Mouse (Mus musculus) WW6 (cell line): ENCODE data around the gene Dusp23.

ENCODE experiments used
- DNase-seq: peaks from one replicate; pipeline ENCODE4 v3.0.0-alpha.2; 2013; ENCODE audit warnings: low read depth, low spot score

Dusp23 gene

GRCm38 (mm10) chr1:172632451-172633326, at the start of gene Dusp23:
TSS of gene Dusp23 (minus strand) at chr1:172632962.
- peak; percentile 89 for DNase-seq

GRCm38 (mm10) chr1:172680742-172681141, 48.0 kb upstream of the Dusp23 start:
- no peak for DNase-seq

- DNase-seq = no peak
Measured at GRCm38 (mm10) chr1:172670716-172671115, 38.0 kb upstream of the Dusp23 start.

- DNase-seq = no peak
Measured at GRCm38 (mm10) chr1:172667597-172667996, 34.8 kb upstream of the Dusp23 start.

GRCm38 (mm10) chr1:172665457-172665856, 32.7 kb upstream of the Dusp23 start:
- no peak for DNase-seq

- DNase-seq = no peak
Measured at GRCm38 (mm10) chr1:172659688-172660087, 26.9 kb upstream of the Dusp23 start.

- DNase-seq = no peak
Measured at GRCm38 (mm10) chr1:172657266-172657665, 24.5 kb upstream of the Dusp23 start.

- DNase-seq = no peak
Measured at GRCm38 (mm10) chr1:172653900-172654299, 21.1 kb upstream of the Dusp23 start.

GRCm38 (mm10) chr1:172652040-172652662, 19.4 kb upstream of the Dusp23 start:
- no peak for DNase-seq

- DNase-seq = no peak
Measured at GRCm38 (mm10) chr1:172651288-172651987, 18.7 kb upstream of the Dusp23 start.

GRCm38 (mm10) chr1:172650519-172651287, 17.9 kb upstream of the Dusp23 start:
- DNase-seq = no peak

GRCm38 (mm10) chr1:172649396-172649795, 16.6 kb upstream of the Dusp23 start:
- DNase-seq = no peak

GRCm38 (mm10) chr1:172647236-172647635, 14.5 kb upstream of the Dusp23 start:
- no peak for DNase-seq

- DNase-seq = no peak
Measured at GRCm38 (mm10) chr1:172638781-172639180, 6.0 kb upstream of the Dusp23 start.

GRCm38 (mm10) chr1:172637801-172638200, 5.0 kb upstream of the Dusp23 start:
- no peak for DNase-seq

GRCm38 (mm10) chr1:172636266-172636665, 3.5 kb upstream of the Dusp23 start:
- no peak for DNase-seq

GRCm38 (mm10) chr1:172635258-172635657, 2.5 kb upstream of the Dusp23 start:
- DNase-seq = no peak

- DNase-seq = no peak
Measured at GRCm38 (mm10) chr1:172634136-172634535, 1.4 kb upstream of the Dusp23 start.

GRCm38 (mm10) chr1:172631721-172632120, 1.0 kb downstream of the Dusp23 start:
- DNase-seq = no peak

GRCm38 (mm10) chr1:172629831-172630230, 2.9 kb downstream of the Dusp23 start:
- no peak for DNase-seq

- no peak for DNase-seq
Measured at GRCm38 (mm10) chr1:172626306-172626705, 6.5 kb downstream of the Dusp23 start.

- DNase-seq = no peak
Measured at GRCm38 (mm10) chr1:172624081-172624480, 8.7 kb downstream of the Dusp23 start.
